Mouse (Mus musculus): ENCODE results near the gene Olfr13. TPM values are rescaled to one million over a fixed set of nuclear protein-coding genes. Genes with fewer than 3 reads are reported as not detected.
"Not testable (repeated sequence)": the region's sequence is repeated elsewhere in the genome, so short reads cannot be mapped to it uniquely, and the experiment has no call there.

The Olfr13 gene
- polyA plus RNA-seq (2014; fragmentation: Nextera tagmentation; extraction: Ambion mirVana): not detected in 2 replicates

DNA sequence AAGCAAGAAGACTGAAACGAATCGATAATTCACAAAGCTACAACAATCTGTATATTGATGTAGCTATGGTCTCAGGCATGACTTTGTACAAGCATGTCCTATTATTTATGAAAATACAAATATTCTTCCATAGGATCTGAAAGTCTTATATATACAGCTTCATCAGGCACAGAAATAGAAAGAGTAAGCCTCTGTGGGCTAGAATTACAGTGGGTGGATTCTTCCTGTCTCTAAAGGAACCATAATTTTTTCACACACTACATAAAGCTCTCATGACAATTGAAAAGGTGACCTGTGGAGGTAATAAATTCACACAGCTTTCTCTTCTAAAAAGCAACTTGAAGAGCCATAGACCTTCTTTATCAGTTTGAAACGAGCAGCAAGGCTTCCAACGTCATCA lies at the start of gene Olfr13:
Olfr13 (plus strand) TSS at position 301 of the 400 bp plus-strand sequence.
- H3K4me3 ChIP-seq (ENCODE audit: low read depth, low read length): no peak within 1 kb of the TSS
- no peaks in the 10 kb centered on the region for H3K36me3 ChIP-seq (ENCODE audit: control insufficient read depth, insufficient read depth, low read length)
- ATAC-seq (replicated peaks; ENCODE audit: insufficient number of reproducible peaks, low FRiP score, low TSS enrichment): no peak
- H3K4me2 ChIP-seq: no peak within 1 kb of the TSS
- H3K4me1 ChIP-seq (ENCODE audit: control insufficient read depth, insufficient read depth, low read length): no peaks in the 10 kb centered on the region
- no peak within 1 kb of the TSS for H3K9ac ChIP-seq (ENCODE audit: low read depth, low read length)
- H3K27ac ChIP-seq (ENCODE audit: low read depth, low read length): no peak within 1 kb of the TSS
- WGBS (ENCODE audit: insufficient replicate concordance): 60% methylated on average over 4 of the region's 4 CpGs
- H3K27me3 ChIP-seq (ENCODE audit: control insufficient read depth, insufficient read depth, low read length): no peaks in the 10 kb centered on the region
- H3K9me3 ChIP-seq (replicated peaks; ENCODE audit: control insufficient read depth, low read length): no peaks in the 10 kb centered on the region

GRCm38 (mm10) chr6:43146267-43146666 lies 25.7 kb upstream of the Olfr13 start, which contains the start of gene Olfr237-ps1:
Gene Olfr237-ps1 (plus strand): TSS chr6:43146567.
- H3K9me3 ChIP-seq (replicated peaks; ENCODE audit: control insufficient read depth, low read length); H3K9ac ChIP-seq (ENCODE audit: low read depth, low read length); H3K36me3 ChIP-seq (ENCODE audit: control insufficient read depth, insufficient read depth, low read length); H3K4me3 ChIP-seq (ENCODE audit: low read depth, low read length); H3K27me3 ChIP-seq (ENCODE audit: control insufficient read depth, insufficient read depth, low read length); H3K4me2 ChIP-seq; ATAC-seq (replicated peaks; ENCODE audit: insufficient number of reproducible peaks, low FRiP score, low TSS enrichment); H3K4me1 ChIP-seq (ENCODE audit: control insufficient read depth, insufficient read depth, low read length); H3K27ac ChIP-seq (ENCODE audit: low read depth, low read length): not testable (repeated sequence)
- WGBS (ENCODE audit: insufficient replicate concordance): 69% methylated on average over 2 of the region's 2 CpGs

- Histone ChIP-seq H3K36me3 (ENCODE audit: control insufficient read depth, insufficient read depth, low read length) (no peaks in the 10 kb centered on the region), H3K4me3 (ENCODE audit: low read depth, low read length) (no peak overlapping the region), H3K27ac (ENCODE audit: low read depth, low read length) (no peak overlapping the region), H3K27me3 (ENCODE audit: control insufficient read depth, insufficient read depth, low read length) (no peaks in the 10 kb centered on the region), H3K9ac (ENCODE audit: low read depth, low read length) (no peak overlapping the region), H3K4me2 (no peak overlapping the region), H3K9me3 (replicated peaks; ENCODE audit: control insufficient read depth, low read length) (no peaks in the 10 kb centered on the region), H3K4me1 (ENCODE audit: control insufficient read depth, insufficient read depth, low read length) (no peaks in the 10 kb centered on the region)
- no peak for ATAC-seq (replicated peaks; ENCODE audit: insufficient number of reproducible peaks, low FRiP score, low TSS enrichment)
- WGBS (ENCODE audit: insufficient replicate concordance): 50% methylated on average over 1 of the region's 1 CpGs
These were observed 12.4 kb upstream of the Olfr13 start for GRCm38 (mm10) chr6:43159502-43159901.

GRCm38 (mm10) chr6:43162982-43163381 lies 9.0 kb upstream of the Olfr13 start, which contains the start of gene Olfr437:
Gene Olfr437 (plus strand): TSS chr6:43163282.
- no peak within 1 kb of the TSS for H3K4me3 ChIP-seq (ENCODE audit: low read depth, low read length)
- no peaks in the 10 kb centered on the region for H3K36me3 ChIP-seq (ENCODE audit: control insufficient read depth, insufficient read depth, low read length)
- whole genome bisulfite sequencing (ENCODE audit: insufficient replicate concordance): 62% methylated on average over 3 of the region's 3 CpGs
- no peaks in the 10 kb centered on the region for H3K27me3 ChIP-seq (ENCODE audit: control insufficient read depth, insufficient read depth, low read length)
- no peak within 1 kb of the TSS for H3K27ac ChIP-seq (ENCODE audit: low read depth, low read length)
- H3K9ac ChIP-seq (ENCODE audit: low read depth, low read length): no peak within 1 kb of the TSS
- H3K9me3 ChIP-seq (replicated peaks; ENCODE audit: control insufficient read depth, low read length): no peaks in the 10 kb centered on the region
- H3K4me1 ChIP-seq (ENCODE audit: control insufficient read depth, insufficient read depth, low read length): no peaks in the 10 kb centered on the region
- no peak for ATAC-seq (replicated peaks; ENCODE audit: insufficient number of reproducible peaks, low FRiP score, low TSS enrichment)
- no peak within 1 kb of the TSS for H3K4me2 ChIP-seq

- WGBS (ENCODE audit: insufficient replicate concordance): 86% methylated on average over 4 of the region's 4 CpGs
- Histone ChIP-seq H3K27ac (ENCODE audit: low read depth, low read length) (no peak overlapping the region), H3K4me1 (ENCODE audit: control insufficient read depth, insufficient read depth, low read length) (no peaks in the 10 kb centered on the region), H3K36me3 (ENCODE audit: control insufficient read depth, insufficient read depth, low read length) (no peaks in the 10 kb centered on the region), H3K4me3 (ENCODE audit: low read depth, low read length) (no peak overlapping the region), H3K27me3 (ENCODE audit: control insufficient read depth, insufficient read depth, low read length) (no peaks in the 10 kb centered on the region), H3K9ac (ENCODE audit: low read depth, low read length) (no peak overlapping the region), H3K4me2 (no peak overlapping the region), H3K9me3 (replicated peaks; ENCODE audit: control insufficient read depth, low read length) (no peaks in the 10 kb centered on the region)
- no peak for ATAC-seq (replicated peaks; ENCODE audit: insufficient number of reproducible peaks, low FRiP score, low TSS enrichment)
These were observed 4.7 kb upstream of the Olfr13 start for GRCm38 (mm10) chr6:43167246-43167645.

DNA sequence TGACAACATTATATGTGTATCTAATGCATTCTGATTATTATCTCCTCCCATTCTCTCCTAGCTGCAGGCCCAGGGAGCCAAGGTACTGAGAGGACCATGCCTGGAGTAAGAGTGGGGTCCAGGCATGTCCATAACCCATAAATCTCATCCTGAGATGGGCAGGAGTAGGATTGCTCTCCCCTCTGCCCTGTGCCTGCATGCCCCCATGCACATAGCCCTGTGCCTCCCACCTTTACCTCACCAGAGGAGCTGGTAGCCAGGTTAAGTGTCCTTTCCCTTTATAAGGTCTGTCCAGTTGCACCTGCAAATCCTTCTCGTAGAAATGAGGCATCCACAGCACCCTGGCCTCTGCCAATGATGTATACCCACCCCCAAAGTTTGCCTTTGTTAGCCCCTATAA lies 6.2 kb downstream of the Olfr13 start:
- no peaks in the 10 kb centered on the region for H3K36me3 ChIP-seq (ENCODE audit: control insufficient read depth, insufficient read depth, low read length)
- H3K27me3 ChIP-seq (ENCODE audit: control insufficient read depth, insufficient read depth, low read length): no peaks in the 10 kb centered on the region
- no peak overlapping the region for H3K9ac ChIP-seq (ENCODE audit: low read depth, low read length)
- no peaks in the 10 kb centered on the region for H3K4me1 ChIP-seq (ENCODE audit: control insufficient read depth, insufficient read depth, low read length)
- 55% methylated on average over 1 of the region's 1 CpGs for WGBS (ENCODE audit: insufficient replicate concordance)
- no peak overlapping the region for H3K4me2 ChIP-seq
- no peak overlapping the region for H3K27ac ChIP-seq (ENCODE audit: low read depth, low read length)
- ATAC-seq (replicated peaks; ENCODE audit: insufficient number of reproducible peaks, low FRiP score, low TSS enrichment): no peak
- H3K9me3 ChIP-seq (replicated peaks; ENCODE audit: control insufficient read depth, low read length): no peaks in the 10 kb centered on the region
- H3K4me3 ChIP-seq (ENCODE audit: low read depth, low read length): no peak overlapping the region

GRCm38 (mm10) chr6:43178584-43179501 lies 6.9 kb downstream of the Olfr13 start:
- 62% methylated on average over 6 of the region's 6 CpGs for WGBS (ENCODE audit: insufficient replicate concordance)
- Histone ChIP-seq H3K4me1 (ENCODE audit: control insufficient read depth, insufficient read depth, low read length) (no peaks in the 10 kb centered on the region), H3K9me3 (replicated peaks; ENCODE audit: control insufficient read depth, low read length) (no peaks in the 10 kb centered on the region), H3K4me3 (ENCODE audit: low read depth, low read length) (no peak overlapping the region), H3K36me3 (ENCODE audit: control insufficient read depth, insufficient read depth, low read length) (no peaks in the 10 kb centered on the region), H3K27ac (ENCODE audit: low read depth, low read length) (no peak overlapping the region), H3K27me3 (ENCODE audit: control insufficient read depth, insufficient read depth, low read length) (no peaks in the 10 kb centered on the region), H3K4me2 (no peak overlapping the region), H3K9ac (ENCODE audit: low read depth, low read length) (no peak overlapping the region)
- ATAC-seq (replicated peaks; ENCODE audit: insufficient number of reproducible peaks, low FRiP score, low TSS enrichment): no peak

GRCm38 (mm10) chr6:43190986-43191385 lies 19.0 kb downstream of the Olfr13 start:
- Histone ChIP-seq H3K27me3 (ENCODE audit: control insufficient read depth, insufficient read depth, low read length) (no peaks in the 10 kb centered on the region), H3K4me1 (ENCODE audit: control insufficient read depth, insufficient read depth, low read length) (no peaks in the 10 kb centered on the region), H3K27ac (ENCODE audit: low read depth, low read length) (no peak overlapping the region), H3K9ac (ENCODE audit: low read depth, low read length) (no peak overlapping the region), H3K4me3 (ENCODE audit: low read depth, low read length) (no peak overlapping the region), H3K36me3 (ENCODE audit: control insufficient read depth, insufficient read depth, low read length) (no peaks in the 10 kb centered on the region), H3K9me3 (replicated peaks; ENCODE audit: control insufficient read depth, low read length) (no peaks in the 10 kb centered on the region), H3K4me2 (no peak overlapping the region)
- 69% methylated on average over 3 of the region's 3 CpGs for WGBS (ENCODE audit: insufficient replicate concordance)
- no peak for ATAC-seq (replicated peaks; ENCODE audit: insufficient number of reproducible peaks, low FRiP score, low TSS enrichment)

DNA sequence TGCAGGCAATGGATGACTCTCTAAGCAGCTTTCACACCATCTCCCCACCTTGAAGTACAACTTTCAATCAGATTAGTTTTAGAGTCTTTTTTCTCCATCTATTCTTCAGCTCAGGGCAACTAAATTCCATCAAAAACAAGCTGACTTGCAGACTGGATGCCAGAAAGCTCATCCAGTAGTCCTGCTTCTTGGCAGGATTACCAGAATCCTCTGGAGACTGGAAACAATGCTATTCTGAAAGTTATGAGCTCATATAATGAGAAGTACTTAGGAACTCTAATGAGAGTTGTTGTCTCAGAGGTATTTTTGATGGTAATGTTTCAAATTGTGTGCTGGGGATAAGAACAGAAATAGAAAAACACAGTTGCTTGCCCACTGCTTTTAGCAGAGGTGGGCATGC lies 24.8 kb downstream of the Olfr13 start, which contains the start of gene Olfr435:
Olfr435 (plus strand) TSS at position 366 of the 400 bp plus-strand sequence.
- ATAC-seq (replicated peaks; ENCODE audit: insufficient number of reproducible peaks, low FRiP score, low TSS enrichment): no peak
- H3K9ac ChIP-seq (ENCODE audit: low read depth, low read length): no peak within 1 kb of the TSS
- H3K9me3 ChIP-seq (replicated peaks; ENCODE audit: control insufficient read depth, low read length): no peaks in the 10 kb centered on the region
- no peaks in the 10 kb centered on the region for H3K36me3 ChIP-seq (ENCODE audit: control insufficient read depth, insufficient read depth, low read length)
- H3K27me3 ChIP-seq (ENCODE audit: control insufficient read depth, insufficient read depth, low read length): no peaks in the 10 kb centered on the region
- H3K27ac ChIP-seq (ENCODE audit: low read depth, low read length): no peak within 1 kb of the TSS
- H3K4me2 ChIP-seq: no peak within 1 kb of the TSS
- H3K4me3 ChIP-seq (ENCODE audit: low read depth, low read length): no peak within 1 kb of the TSS
- no peaks in the 10 kb centered on the region for H3K4me1 ChIP-seq (ENCODE audit: control insufficient read depth, insufficient read depth, low read length)

Data from heart, embryonic 11.5 days (tissue).